Mouse (Mus musculus): ENCODE measurements around the gene Ddx39b. TPM values are rescaled to one million over a fixed set of nuclear protein-coding genes. Genes with fewer than 3 reads are reported as not detected.

Gene Ddx39b
- total RNA-seq, 2 experiments from 2014 or later, result 324 to 337 TPM

- no peak for DNase-seq
- intact Hi-C loops (cut with DNase I), result no loop called here
Observed at GRCm38 (mm10) chr17:35240384-35241304, 902 bp upstream of the Ddx39b start.

- DNase-seq, result peak; percentile 63
- intact Hi-C loops (cut with DNase I), result no loop called here
Observed at GRCm38 (mm10) chr17:35242015-35242941, 732 bp downstream of the Ddx39b start.

- DNase-seq, result peak; percentile 85
- intact Hi-C loops (cut with DNase I), result no loop called here
Observed at GRCm38 (mm10) chr17:35243086-35243485, 1.5 kb downstream of the Ddx39b start.

GRCm38 (mm10) chr17:35244999-35245398 lies 3.5 kb downstream of the Ddx39b start:
- no peak for DNase-seq
- intact Hi-C loops (cut with DNase I), result no loop called here

DNA sequence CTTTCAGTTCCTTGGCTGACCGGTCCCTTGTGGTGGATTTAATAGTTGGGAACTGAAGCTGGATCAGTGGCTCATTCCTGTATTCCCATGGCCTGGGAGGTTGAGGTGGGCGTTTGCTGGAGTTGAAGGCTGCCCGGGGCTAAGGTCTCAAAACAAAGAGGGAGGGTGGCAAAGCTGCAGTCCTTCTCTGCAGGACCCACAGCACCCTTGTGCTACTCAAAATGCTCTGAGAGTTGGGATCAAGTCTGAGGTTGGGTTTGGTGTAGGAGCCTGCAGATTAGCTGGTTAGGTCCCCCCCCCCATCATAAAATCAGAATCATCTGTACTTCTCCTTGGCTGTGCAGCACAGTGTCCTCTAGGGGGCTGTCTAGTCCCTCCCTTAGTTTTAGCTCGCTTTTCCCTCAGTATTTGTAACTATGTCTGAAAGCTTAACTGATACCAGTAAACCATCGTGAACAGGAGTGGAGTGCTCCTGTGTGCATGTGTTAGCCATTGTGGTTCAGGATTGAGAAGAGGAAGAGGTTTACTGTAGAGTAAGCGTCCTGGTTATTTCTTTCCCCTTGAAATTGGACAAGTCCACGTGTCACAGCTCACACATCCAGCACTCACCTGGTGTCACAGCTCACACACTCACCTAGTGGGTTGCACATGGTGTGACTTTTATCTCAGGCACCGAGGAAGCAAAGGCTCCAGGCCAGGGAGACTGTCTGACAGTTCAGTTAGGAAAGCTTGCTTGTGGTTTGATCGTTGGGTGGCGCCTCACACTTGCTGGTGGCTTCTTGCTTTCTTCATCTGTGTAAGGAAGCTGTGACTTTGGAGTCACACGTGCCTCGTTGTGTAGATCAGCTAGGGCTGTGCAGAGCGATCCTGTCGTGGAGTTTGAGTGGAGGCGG lies 4.4 kb downstream of the Ddx39b start:
- DNase-seq, result no peak
- intact Hi-C loops (cut with DNase I), result no loop called here

- no peak for DNase-seq
- intact Hi-C loops (cut with DNase I), result no loop called here
Observed at GRCm38 (mm10) chr17:35247144-35247543, 5.6 kb downstream of the Ddx39b start.

GRCm38 (mm10) chr17:35248986-35249385 lies 7.4 kb downstream of the Ddx39b start:
- DNase-seq, result no peak
- intact Hi-C loops (cut with DNase I), result no loop called here

- DNase-seq, result no peak
- intact Hi-C loops (cut with DNase I), result no loop called here
Observed at GRCm38 (mm10) chr17:35249451-35250197, 8.1 kb downstream of the Ddx39b start.

DNA sequence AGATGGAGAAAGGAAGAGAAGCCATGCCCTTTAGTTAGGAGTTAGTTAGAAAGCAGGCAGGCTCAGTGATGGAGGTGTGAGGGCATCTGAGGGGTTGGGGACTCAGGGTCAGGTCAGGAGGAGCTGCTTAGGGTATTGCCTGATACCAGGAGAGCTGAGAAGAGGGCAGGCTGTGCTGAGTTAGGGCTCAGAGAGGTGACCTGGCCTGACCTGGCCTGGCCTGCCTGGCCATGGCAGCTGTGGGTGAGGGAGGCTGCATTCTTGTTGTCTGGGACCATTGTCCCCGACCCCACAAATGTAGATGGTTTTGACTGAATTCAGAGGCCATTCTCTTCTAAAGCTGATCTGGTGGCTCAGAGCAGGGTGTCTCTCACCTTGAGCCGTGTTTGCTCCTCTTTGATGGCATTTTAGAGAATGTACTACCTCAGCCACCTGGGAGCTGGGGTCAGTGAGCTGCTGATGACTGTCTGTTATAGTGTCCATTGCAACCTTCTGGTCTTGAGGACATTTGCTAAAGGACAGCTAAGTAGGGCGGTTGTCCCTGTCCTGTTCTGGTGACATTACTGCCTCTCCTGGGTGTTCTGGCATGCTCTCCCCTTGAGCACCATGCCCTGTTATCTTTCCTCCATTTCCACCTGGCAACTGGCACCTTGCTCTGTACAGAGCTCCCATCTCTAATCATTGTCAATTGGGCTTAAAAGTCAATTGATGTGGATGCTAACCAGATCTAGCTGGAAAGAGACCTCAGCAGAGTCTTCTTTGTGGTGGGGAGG lies 9.0 kb downstream of the Ddx39b start:
- DNase-seq, result no peak
- intact Hi-C loops (cut with DNase I), result no loop called here

- no peak for DNase-seq
Observed at GRCm38 (mm10) chr17:35251162-35251719, 9.7 kb downstream of the Ddx39b start.

DNA sequence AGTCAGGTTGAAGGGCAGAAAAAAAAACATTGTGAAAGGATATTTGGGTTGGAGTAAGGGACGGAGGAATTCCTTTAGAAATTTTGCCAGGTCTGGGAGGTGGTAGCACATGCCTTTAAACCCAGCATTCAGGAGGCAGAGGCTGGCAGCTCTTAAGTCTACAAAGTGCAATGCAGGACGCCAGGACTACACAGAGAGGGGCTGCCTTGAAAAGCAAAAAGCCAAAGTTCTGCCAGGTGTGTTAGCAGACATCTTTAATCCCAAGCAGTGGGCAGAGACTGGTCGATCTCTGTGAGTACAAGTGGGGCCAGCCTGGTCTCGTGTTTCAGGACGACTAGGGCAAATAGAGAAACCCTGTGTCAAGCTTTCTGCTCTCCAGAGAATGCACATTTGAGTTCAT lies 10.4 kb downstream of the Ddx39b start:
- DNase-seq, result no peak
- intact Hi-C loops (cut with DNase I), result no loop called here

More at GRCm38 (mm10) chr17:35251162-35251719, 9.7 kb downstream of the Ddx39b start:
- intact Hi-C loops (cut with DNase I), result no loop called here

- intact Hi-C loops (cut with DNase I), result no loop called here
- no peak for DNase-seq
Observed at GRCm38 (mm10) chr17:35252619-35253292, 11.2 kb downstream of the Ddx39b start.

GRCm38 (mm10) chr17:35253293-35254093 lies 11.9 kb downstream of the Ddx39b start:
- no peak for DNase-seq
- intact Hi-C loops (cut with DNase I), result no loop called here

- DNase-seq, result peak; percentile 66
- intact Hi-C loops (cut with DNase I), result no loop called here
Observed at GRCm38 (mm10) chr17:35254241-35255098, 12.9 kb downstream of the Ddx39b start.

DNA sequence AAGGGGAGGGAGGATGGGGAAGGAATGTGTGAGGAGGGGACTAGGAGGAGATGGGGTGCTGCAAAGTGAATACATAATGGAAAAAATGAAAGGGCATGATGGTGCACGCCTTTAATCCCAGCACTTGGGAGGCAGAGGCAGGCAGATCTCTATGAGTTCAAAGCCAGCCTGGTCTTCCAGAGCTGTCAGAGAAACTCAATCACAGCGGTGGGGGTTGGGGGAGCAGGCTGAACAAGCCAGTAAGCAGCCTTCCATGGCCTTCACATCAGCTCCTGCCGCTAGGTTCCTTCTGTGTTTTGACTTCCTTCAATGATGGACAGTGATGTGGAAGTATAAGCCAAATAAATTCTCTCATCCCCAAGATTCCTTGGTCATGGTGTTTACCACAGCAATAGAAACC lies 13.8 kb downstream of the Ddx39b start:
- intact Hi-C loops (cut with DNase I), result no loop called here
- no peak for DNase-seq

DNA sequence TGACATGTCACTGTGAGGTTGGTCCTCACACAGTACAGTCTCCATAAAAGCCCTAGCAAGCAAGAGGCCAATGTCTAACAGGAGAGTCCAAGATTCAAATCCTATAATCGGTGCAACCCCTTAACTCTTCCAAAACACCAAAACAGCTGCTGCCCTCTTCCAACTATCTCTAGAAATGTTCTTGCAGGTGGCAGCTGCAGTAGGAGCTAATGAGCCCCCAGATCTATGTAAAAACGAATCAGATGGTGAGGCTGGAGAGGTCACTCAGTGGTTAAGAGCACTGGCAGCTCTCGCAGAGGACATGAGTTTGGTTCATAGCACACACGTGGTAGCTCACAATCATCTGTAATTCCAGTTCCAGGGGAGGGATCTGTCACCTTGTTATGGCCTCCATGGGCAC lies 14.2 kb downstream of the Ddx39b start:
- no peak for DNase-seq
- intact Hi-C loops (cut with DNase I), result no loop called here
